16 mouse cellular contexts compared by ENCODE assay signal in genomic region chr6:47391014-47391802, GRCm38 (mm10).
DNase-seq lines count a peak whose midpoint lies in the region; ATAC-seq and TF ChIP-seq lines count a peak whose summit lies in the region.
"Had no signal": no experiment of that assay in that cellular context is flagged by ENCODE, and none has a peak within 500 bp of the region (broad histone marks: within the 10 kb centered on the region; RNA-seq: fewer than 3 reads in every experiment).

No protein-coding gene starts in this region.

- peaks cover 6% of the 10 kb centered on the region for H3K4me1 ChIP-seq in midbrain, embryonic 12.5 days
- 0 out of 2 replicates have a peak, but pooled peaks cover 2% of the 10 kb centered on the region for H3K4me1 ChIP-seq in midbrain, embryonic 11.5 days (ENCODE audit: control insufficient read depth, insufficient read depth, low read length)
- H3K4me1 ChIP-seq: embryonic facial prominence, embryonic 12.5 days; liver, embryonic 13.5 days had no signal

- 77% methylated on average over 3 of the region's 3 CpGs for WGBS in midbrain, embryonic 12.5 days
- 78% methylated on average over 3 of the region's 3 CpGs for WGBS in midbrain, embryonic 11.5 days

- H3K4me3 ChIP-seq in gastrocnemius, adult 2 months, result peak overlapping the region; percentile 34; the same call in 1 of the 2 replicates
- no peak overlapping the region for H3K4me3 ChIP-seq in midbrain, embryonic 12.5 days
- no peak overlapping the region for H3K4me3 ChIP-seq in midbrain, embryonic 11.5 days (ENCODE audit: low read depth, low read length)
- H3K4me3 ChIP-seq: embryonic facial prominence, embryonic 12.5 days; kidney, embryonic 15.5 days; limb, embryonic 13.5 days; liver, embryonic 13.5 days; neural tube, embryonic 13.5 days had no signal

- intact Hi-C loops in gastrocnemius, adult 2 months (cut with DNase I), result no loop called here

- H3K36me3 ChIP-seq in midbrain, embryonic 12.5 days, result no peaks in the 10 kb centered on the region
- no peaks in the 10 kb centered on the region for H3K36me3 ChIP-seq in midbrain, embryonic 11.5 days (ENCODE audit: control insufficient read depth, insufficient read depth, low read length)
- H3K36me3 ChIP-seq: embryonic facial prominence, embryonic 12.5 days; kidney, embryonic 15.5 days; limb, embryonic 13.5 days; liver, embryonic 13.5 days; neural tube, embryonic 13.5 days had no signal

- H3K27me3 ChIP-seq in midbrain, embryonic 12.5 days, result no peaks in the 10 kb centered on the region
- no peaks in the 10 kb centered on the region for H3K27me3 ChIP-seq in midbrain, embryonic 11.5 days (ENCODE audit: control insufficient read depth, insufficient read depth, low read length)
- H3K27me3 ChIP-seq: embryonic facial prominence, embryonic 12.5 days; kidney, embryonic 15.5 days; limb, embryonic 13.5 days; liver, embryonic 13.5 days; neural tube, embryonic 13.5 days had no signal

- DNase-seq in cerebellum, postnatal 10 days, result peak; percentile 28 to 35
- DNase-seq in cerebellum, adult 9-10 months, result no peak
- no peak for DNase-seq in gastrocnemius, adult 2 months
- DNase-seq in gastrocnemius, postnatal 10 days, result no peak
- DNase-seq in midbrain, embryonic 11.5 days (ENCODE audit: low spot score, missing footprints), result no peak
- peak; percentile 79 for DNase-seq in gonadal fat pad, adult 2 months (ENCODE audit: low read depth)
- DNase-seq in embryo, embryonic 9.5 days (ENCODE audit: extremely low spot score), result no peak
- DNase-seq: liver, embryonic 13.5 days; thymus, postnatal 25 days had no signal

- TF ChIP-seq CTCF in gastrocnemius, adult 2 months (IDR thresholded peaks at IDR 0.05), result no peak

- no peak overlapping the region for H3K4me2 ChIP-seq in midbrain, embryonic 12.5 days (replicated peaks)
- H3K4me2 ChIP-seq in midbrain, embryonic 11.5 days, result no peak overlapping the region
- H3K4me2 ChIP-seq: embryonic facial prominence, embryonic 12.5 days; kidney, embryonic 15.5 days; limb, embryonic 13.5 days; liver, embryonic 13.5 days; lung, embryonic 14.5 days; neural tube, embryonic 13.5 days had no signal

- H3K9ac ChIP-seq in midbrain, embryonic 12.5 days (replicated peaks), result no peak overlapping the region
- H3K9ac ChIP-seq in midbrain, embryonic 11.5 days (ENCODE audit: low read length), result no peak overlapping the region
- H3K9ac ChIP-seq: embryonic facial prominence, embryonic 12.5 days; kidney, embryonic 15.5 days; limb, embryonic 13.5 days; liver, embryonic 13.5 days; lung, embryonic 14.5 days; neural tube, embryonic 13.5 days had no signal

- H3K27ac ChIP-seq in gastrocnemius, adult 2 months, result peak overlapping the region; percentile 12; the same call in 1 of the 2 replicates
- 0 out of 2 replicates have a peak overlapping the region, but pooled peaks have one; percentile 15 for H3K27ac ChIP-seq in midbrain, embryonic 12.5 days (replicated peaks)
- H3K27ac ChIP-seq in midbrain, embryonic 11.5 days (ENCODE audit: low read depth, low read length), result no peak overlapping the region
- H3K27ac ChIP-seq: embryonic facial prominence, embryonic 12.5 days; kidney, embryonic 15.5 days; limb, embryonic 13.5 days; liver, embryonic 13.5 days had no signal

- no peaks in the 10 kb centered on the region for H3K9me3 ChIP-seq in midbrain, embryonic 12.5 days
- H3K9me3 ChIP-seq in midbrain, embryonic 11.5 days (ENCODE audit: control insufficient read depth, low read length), result no peaks in the 10 kb centered on the region
- H3K9me3 ChIP-seq: embryonic facial prominence, embryonic 12.5 days; kidney, embryonic 15.5 days; limb, embryonic 13.5 days; liver, embryonic 13.5 days; neural tube, embryonic 13.5 days had no signal

- ATAC-seq in midbrain, embryonic 12.5 days (ENCODE audit: low FRiP score, low read depth), result no peak
- ATAC-seq in midbrain, embryonic 11.5 days (ENCODE audit: low FRiP score), result no peak
- ATAC-seq: intestine, postnatal 0 days had no signal

Comparison
In these comparisons a context has a peak if more than half of its experiments do, and no peak if none do; other contexts are left out.
1. DNase-seq: peak in cerebellum, postnatal 10 days (2 of 2) and gonadal fat pad, adult 2 months (single experiment); none in cerebellum, adult 9-10 months (single experiment), gastrocnemius, adult 2 months (single experiment), gastrocnemius, postnatal 10 days (single experiment), midbrain, embryonic 11.5 days (single experiment) and embryo, embryonic 9.5 days (single experiment).